Mouse (Mus musculus) ovary, adult 18-20 months (tissue): ENCODE measurements around the gene Thra.

Source experiments
- DNase-seq: peaks from one replicate; pipeline ENCODE4 v3.0.0; 2022; ENCODE audit warnings: low spot score, mixed read lengths

Gene Thra

DNA sequence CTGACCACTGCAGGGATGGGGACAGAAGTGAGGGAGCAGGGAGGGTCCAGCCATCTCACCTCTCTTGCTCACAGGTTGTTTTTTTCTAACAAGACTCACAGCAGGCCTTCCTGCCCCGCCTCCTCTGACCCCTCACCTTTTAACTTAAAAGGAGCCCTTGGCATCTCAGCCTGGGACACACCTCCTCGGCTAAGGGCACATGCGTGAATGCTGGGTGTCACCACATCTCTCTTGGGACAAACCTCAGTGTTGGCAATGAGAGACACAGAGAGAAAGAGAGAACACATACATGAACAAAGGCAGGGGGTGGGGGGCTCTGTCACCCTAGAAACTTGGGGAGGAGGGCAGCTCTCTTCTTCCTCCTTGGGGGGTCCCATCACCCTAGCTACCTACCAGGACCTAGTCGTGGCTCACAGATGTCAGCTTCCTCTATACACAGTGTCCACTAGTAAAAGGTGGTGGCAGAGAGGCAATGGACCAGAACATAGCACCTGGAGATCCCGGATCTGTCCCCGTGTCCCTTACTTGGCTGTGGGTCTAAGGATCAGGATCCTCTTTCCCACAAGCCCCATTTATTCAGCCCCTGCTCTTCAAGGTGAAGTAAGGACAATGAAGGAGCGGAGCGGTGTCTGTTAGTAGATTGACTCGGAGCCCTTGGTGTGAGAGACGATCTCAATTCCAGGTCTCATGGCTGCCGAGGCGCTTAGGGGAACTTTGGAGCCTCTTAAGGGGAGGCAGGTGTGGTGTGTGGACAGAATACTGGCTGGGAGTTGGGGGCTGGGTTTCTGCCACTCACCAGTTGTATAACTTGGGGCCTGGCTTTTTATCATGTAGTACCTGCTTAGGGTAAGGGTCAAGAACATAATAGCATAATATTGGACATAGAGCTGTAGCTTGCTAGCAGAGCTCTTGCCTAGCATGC, 5.8 kb downstream of the Thra start:
- no peak for DNase-seq

GRCm38 (mm10) chr11:98746855-98747693, 6.6 kb downstream of the Thra start:
- DNase-seq, result peak; percentile 84

DNA sequence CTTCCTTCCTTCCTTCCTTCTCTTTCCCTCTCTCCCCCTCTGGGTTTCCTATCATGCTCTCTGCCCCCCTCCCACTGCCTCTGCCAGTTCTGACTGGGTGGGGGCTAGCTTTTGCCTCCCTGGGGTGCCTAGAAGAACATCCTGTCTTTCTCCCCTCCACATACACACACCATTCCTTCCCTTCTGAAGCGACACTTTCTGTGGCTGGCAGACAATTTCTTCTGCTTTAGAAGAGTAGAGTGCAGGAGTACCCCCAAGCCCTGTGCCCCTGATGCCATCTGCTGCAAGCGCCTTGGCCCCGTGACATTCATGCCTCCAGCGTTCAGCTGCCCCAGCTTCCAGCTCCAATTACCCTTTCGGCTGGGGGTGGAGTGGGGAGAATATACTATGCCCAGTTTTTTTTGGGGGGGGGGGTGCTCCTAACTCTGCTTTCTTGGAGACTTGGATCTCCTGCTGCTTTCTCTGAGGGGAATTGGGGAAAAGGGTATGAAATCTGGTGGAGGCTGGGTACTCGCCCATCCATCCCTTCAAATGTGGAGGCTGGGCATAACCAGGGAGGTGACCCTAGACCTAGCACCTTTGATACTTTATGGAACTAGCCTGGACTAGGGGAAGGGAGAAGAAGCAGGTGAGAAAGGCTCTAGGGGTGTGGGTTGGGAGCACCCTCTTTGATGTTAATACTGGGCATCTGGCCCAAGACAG, 7.5 kb downstream of the Thra start:
- DNase-seq, result no peak

- DNase-seq, result no peak
Observed at GRCm38 (mm10) chr11:98748506-98749416, 8.3 kb downstream of the Thra start.

- DNase-seq, result no peak
Observed at GRCm38 (mm10) chr11:98749716-98750115, 9.3 kb downstream of the Thra start.

GRCm38 (mm10) chr11:98750351-98751201, 10.1 kb downstream of the Thra start:
- DNase-seq, result peak; percentile 84

DNA sequence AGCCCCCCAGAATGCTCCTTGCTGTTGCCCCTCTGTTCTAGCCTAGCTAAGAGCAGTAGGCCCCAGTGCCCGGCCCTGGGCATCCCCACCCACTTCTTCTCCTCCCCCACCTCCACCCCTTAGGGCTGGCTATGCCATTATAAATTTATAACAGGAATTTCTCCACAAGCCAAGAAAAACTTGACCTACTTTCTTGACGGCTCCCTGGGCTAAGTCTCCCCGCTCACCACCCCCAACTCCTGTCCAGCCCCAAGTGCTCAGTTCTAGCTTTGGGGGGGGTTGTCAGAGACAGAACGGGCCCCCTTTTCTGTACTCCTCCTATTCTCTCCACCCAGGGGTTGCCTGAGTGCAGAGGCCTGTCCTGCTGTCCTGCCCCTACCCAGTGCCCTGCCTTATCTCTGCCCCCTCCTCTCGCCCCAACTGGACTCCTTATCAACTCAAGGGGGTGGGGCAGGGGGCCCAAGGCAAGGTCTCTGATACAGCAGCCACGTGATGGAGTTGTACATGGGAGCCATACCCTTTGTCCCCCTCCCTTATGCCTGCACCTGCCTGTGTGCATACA, 10.9 kb downstream of the Thra start:
- DNase-seq, result peak; percentile 84

GRCm38 (mm10) chr11:98752562-98753140, 12.2 kb downstream of the Thra start:
- no peak for DNase-seq

- no peak for DNase-seq
Observed at GRCm38 (mm10) chr11:98753264-98753663, 12.8 kb downstream of the Thra start.

- no peak for DNase-seq
Observed at GRCm38 (mm10) chr11:98754151-98754620, 13.7 kb downstream of the Thra start.

DNA sequence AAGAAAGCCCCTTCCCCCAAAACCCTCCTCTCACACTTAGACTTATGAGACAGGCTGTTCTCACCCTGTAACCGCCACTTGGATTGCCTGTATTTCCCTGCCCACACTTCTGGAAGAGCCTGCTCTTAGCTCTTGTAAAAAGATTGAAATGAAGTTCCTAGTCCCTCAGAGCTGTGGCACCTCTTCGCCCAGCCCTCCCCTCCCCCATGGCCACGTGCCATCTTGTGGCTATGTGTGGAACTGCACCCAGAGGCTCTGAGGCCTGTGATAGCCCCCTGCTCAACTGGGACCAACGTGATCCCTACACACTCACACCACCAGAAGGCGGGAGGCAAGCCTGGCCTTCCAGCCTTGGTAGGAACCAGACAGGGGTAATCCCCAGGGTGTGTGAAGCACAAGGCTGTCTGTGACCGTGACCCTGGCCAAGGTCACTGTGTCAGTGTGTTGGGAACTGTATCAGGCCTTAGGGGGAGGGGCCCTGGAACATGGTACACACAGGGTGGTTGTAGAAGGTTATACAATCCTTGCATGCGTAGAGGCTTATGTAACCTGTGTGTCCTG, 14.3 kb downstream of the Thra start:
- DNase-seq, result peak; percentile 78

DNA sequence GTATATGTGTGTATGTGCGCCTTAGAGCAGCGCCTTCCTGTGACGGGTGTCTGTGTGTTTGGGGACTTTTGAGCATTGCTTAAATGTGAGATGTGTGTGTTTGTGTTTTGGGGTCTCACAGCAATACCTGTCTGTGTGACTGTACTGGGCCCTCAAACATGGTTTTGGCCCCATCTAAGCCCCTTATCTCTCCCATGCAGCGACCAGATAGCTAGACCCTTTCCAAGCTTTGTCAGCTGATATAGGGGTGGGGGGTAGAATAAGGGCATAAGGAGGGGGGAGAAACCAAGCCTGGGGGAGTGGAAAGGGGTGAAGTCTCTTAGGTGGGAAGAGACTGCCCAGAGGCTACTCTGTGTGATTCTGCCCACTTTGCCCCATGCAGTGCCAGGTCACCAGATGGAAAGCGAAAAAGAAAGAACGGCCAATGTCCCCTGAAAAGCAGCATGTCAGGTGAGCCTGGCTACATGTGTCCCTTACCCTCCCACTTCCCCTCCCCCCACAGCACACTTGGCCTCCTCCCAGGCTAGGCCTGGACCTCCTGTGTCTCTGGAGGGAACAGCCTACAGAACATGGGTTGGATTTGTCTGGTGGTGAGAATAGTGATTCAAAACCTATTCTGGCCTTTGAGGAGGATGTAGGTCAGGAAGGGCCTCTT, 15.4 kb downstream of the Thra start:
- DNase-seq, result no peak

DNA sequence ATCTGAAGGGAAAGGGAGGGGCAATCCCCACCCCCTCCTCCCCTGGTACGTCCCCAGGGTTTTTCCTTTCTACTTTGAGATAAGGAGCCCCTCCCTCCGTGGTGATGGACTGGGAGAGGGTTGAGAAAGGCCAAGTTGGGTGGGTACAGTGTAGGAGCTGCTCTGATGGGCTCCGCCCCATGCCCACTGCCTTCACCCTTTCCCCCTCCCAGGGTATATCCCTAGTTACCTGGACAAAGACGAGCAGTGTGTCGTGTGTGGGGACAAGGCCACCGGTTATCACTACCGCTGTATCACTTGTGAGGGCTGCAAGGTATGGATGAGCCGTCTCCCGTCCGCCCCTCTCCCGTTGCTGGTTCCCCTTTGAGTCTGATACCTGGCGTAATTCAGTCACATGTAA, 16.3 kb downstream of the Thra start:
- DNase-seq, result no peak

GRCm38 (mm10) chr11:98761939-98762338, 21.5 kb downstream of the Thra start:
- DNase-seq, result no peak

GRCm38 (mm10) chr11:98762756-98763501, 22.5 kb downstream of the Thra start:
- DNase-seq, result no peak

DNA sequence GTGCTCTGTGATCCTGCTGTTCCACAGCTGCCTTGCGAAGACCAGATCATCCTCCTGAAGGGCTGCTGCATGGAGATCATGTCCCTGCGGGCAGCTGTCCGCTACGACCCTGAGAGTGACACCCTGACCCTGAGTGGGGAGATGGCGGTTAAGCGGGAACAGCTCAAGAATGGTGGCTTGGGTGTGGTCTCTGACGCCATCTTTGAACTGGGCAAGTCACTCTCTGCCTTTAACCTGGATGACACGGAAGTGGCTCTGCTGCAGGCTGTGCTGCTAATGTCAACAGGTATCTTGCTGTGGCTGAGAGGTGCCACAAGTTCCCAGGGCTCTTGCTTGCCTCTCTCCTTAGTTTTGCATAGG, 23.0 kb downstream of the Thra start:
- no peak for DNase-seq

GRCm38 (mm10) chr11:98764091-98764490, 23.7 kb downstream of the Thra start:
- DNase-seq, result no peak

DNA sequence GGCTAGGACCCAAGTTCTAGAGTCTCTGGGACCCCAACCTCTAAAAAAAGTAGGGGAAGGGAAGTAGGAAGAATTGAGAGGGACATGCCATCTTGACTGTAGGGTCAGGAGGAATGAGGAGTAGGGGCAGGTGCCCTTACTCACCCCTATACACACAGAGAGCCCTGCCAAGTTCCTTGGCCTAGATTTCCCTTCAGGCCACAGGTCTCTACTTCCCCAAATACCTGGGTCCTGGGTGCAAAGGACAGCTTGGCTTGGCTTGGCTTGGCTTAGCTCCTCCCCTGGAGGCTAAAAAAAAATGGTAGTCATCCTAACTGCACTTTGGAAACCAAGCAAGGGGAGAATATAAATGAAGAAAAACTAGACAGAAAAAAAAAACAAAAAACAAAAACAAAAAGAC, 24.3 kb downstream of the Thra start:
- DNase-seq, result no peak
